Mouse (Mus musculus) activated CD4-positive, CD25-positive, alpha-beta regulatory T cell, adult 4 months (primary cell): Measurements from ENCODE around the gene Brd3os. TPM values are rescaled to one million over a fixed set of nuclear protein-coding genes. Genes with fewer than 3 reads are reported as not detected.

ENCODE experiments used
- ATAC-seq: one replicate; pipeline ENCODE4 v1.8.0; 2017
- polyA plus RNA-seq, 2 experiments: library from polyadenylated mRNA; unstranded; fragments of 100-300 nt; shearing (Covaris generic); gene quantifications; one replicate each; pipeline ENCODE4 v1.2.1; 2017

Gene Brd3os
- polyA plus RNA-seq, 2 experiments from 2014 or later = 0.33 TPM; not detected in 1

- no peak for ATAC-seq
Observed at GRCm38 (mm10) chr2:27469292-27469990, 27.3 kb downstream of the Brd3os start.

- no peak for ATAC-seq
Observed at GRCm38 (mm10) chr2:27469991-27470355, 27.8 kb downstream of the Brd3os start.

GRCm38 (mm10) chr2:27470535-27470934, 28.4 kb downstream of the Brd3os start:
- no peak for ATAC-seq

GRCm38 (mm10) chr2:27471170-27471584, 29.1 kb downstream of the Brd3os start:
- ATAC-seq = no peak

GRCm38 (mm10) chr2:27473061-27473765, 31.1 kb downstream of the Brd3os start:
- no peak for ATAC-seq

GRCm38 (mm10) chr2:27473911-27474310, 31.8 kb downstream of the Brd3os start:
- ATAC-seq = no peak

- no peak for ATAC-seq
Observed at GRCm38 (mm10) chr2:27474621-27475484, 32.7 kb downstream of the Brd3os start.

- peak; percentile 95 for ATAC-seq
Observed at GRCm38 (mm10) chr2:27475495-27476302, 33.6 kb downstream of the Brd3os start.

GRCm38 (mm10) chr2:27476303-27477192, 34.4 kb downstream of the Brd3os start:
- no peak for ATAC-seq

GRCm38 (mm10) chr2:27479821-27480220, 37.7 kb downstream of the Brd3os start:
- ATAC-seq = no peak

GRCm38 (mm10) chr2:27480367-27480766, 38.2 kb downstream of the Brd3os start:
- no peak for ATAC-seq

- no peak for ATAC-seq
Observed at GRCm38 (mm10) chr2:27482265-27482861, 40.2 kb downstream of the Brd3os start.

GRCm38 (mm10) chr2:27486725-27487124, 44.6 kb downstream of the Brd3os start:
- no peak for ATAC-seq

GRCm38 (mm10) chr2:27487336-27488049, 45.4 kb downstream of the Brd3os start:
- ATAC-seq = no peak

- ATAC-seq = no peak
Observed at GRCm38 (mm10) chr2:27488362-27488761, 46.2 kb downstream of the Brd3os start.

GRCm38 (mm10) chr2:27490939-27491338, 48.8 kb downstream of the Brd3os start:
- no peak for ATAC-seq
